Mouse (Mus musculus) embryonic facial prominence, embryonic 12.5 days (tissue): ENCODE measurements at regions not wholly inside any gene's neighbourhood (a gene's known extent, or its start where the extent isn't known, plus 50 kb on each side); places are given as distances from the start of the nearest gene placed in this dataset.
"Not testable (repeated sequence)": the region's sequence is repeated elsewhere in the genome, so short reads cannot be mapped to it uniquely, and the experiment has no call there.

Source experiments
- ATAC-seq: fragments of 200-750 bp; cut with Nextera tagmentation; 2 replicates; pipeline ENCODE4 v1.8.0; 2017; ENCODE audit not compliant: insufficient number of reproducible peaks, insufficient read depth, low FRiP score, low TSS enrichment
- H3K27ac ChIP-seq: fragments of 300-500 bp; sonication (generic); 2 replicates; pipeline ENCODE4 v1.5.1; 2016; ENCODE audit warnings: mild to moderate bottlenecking
- H3K27me3 ChIP-seq: fragments of 300-500 bp; sonication (generic); 2 replicates; pipeline ENCODE4 v1.6.1; 2016; ENCODE audit warnings: mild to moderate bottlenecking, moderate library complexity
- H3K36me3 ChIP-seq: fragments of 300-500 bp; sonication (generic); 2 replicates; pipeline ENCODE4 v1.6.1; 2016; ENCODE audit warnings: mild to moderate bottlenecking
- H3K4me1 ChIP-seq: fragments of 300-500 bp; sonication (generic); 2 replicates; pipeline ENCODE4 v1.6.1; 2016
- H3K4me2 ChIP-seq: fragments of 300-500 bp; sonication (generic); replicated peaks from 2 replicates; pipeline ENCODE4 v1.6.1; 2016; ENCODE audit warnings: mild to moderate bottlenecking, moderate library complexity
- H3K4me3 ChIP-seq: fragments of 300-500 bp; sonication (generic); 2 replicates; pipeline ENCODE4 v1.5.1; 2016; ENCODE audit warnings: mild to moderate bottlenecking
- H3K9ac ChIP-seq: fragments of 300-500 bp; sonication (generic); 2 replicates; pipeline ENCODE4 v1.6.1; 2016; ENCODE audit warnings: mild to moderate bottlenecking, moderate library complexity
- H3K9me3 ChIP-seq: fragments of 300-500 bp; sonication (generic); 2 replicates; pipeline ENCODE4 v1.6.1; 2016; ENCODE audit warnings: mild to moderate bottlenecking, moderate library complexity
- WGBS: fragments of 180-500 bp; shearing (Covaris S2); methylation state at CpG from one replicate; pipeline ENCODE4 v1.1.7; 2016; 5-methylcytosine and 5-hydroxymethylcytosine counted together

DNA sequence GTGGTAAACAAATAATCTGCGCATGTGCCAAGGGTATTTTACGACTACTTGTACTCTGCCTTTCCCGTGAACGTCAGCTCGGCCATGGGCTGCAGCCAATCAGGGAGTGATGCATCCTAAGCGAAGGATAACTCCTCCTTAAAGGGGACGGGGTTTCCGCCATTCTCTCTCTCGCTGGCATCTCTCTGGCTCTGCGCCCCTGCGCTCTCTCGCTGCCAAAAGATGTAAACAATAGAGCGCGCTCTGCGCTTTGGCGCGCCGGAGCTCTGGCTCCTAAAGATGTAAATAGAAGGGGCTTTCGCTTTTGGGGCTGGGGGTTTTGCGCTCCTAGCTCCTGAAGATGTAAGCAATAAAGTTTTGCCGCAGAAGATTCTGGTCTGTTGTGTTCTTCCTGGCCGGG is 173.6 kb downstream of the Dio2 start:
- H3K4me1 ChIP-seq, H3K4me2 ChIP-seq, H3K27ac ChIP-seq, H3K36me3 ChIP-seq, ATAC-seq, H3K27me3 ChIP-seq, H3K9ac ChIP-seq, H3K9me3 ChIP-seq, H3K4me3 ChIP-seq: not testable (repeated sequence)
- 89% methylated on average over 19 of the region's 22 CpGs for WGBS

- WGBS, result 86% methylated on average over 5 of the region's 5 CpGs
- Histone ChIP-seq H3K36me3 (no peaks in the 10 kb centered on the region), H3K4me3 (no peak overlapping the region), H3K4me2 (no peak overlapping the region), H3K9ac (no peak overlapping the region), H3K4me1 (no peaks in the 10 kb centered on the region), H3K27me3 (no peaks in the 10 kb centered on the region), H3K9me3 (no peaks in the 10 kb centered on the region), H3K27ac (no peak overlapping the region)
- ATAC-seq, result no peak
Measured at GRCm38 (mm10) chr12:90542361-90542760, 195.9 kb downstream of the Dio2 start.
